Mouse (Mus musculus): ENCODE results near the gene Ranbp2.
"Not testable (repeated sequence)": the region's sequence is repeated elsewhere in the genome, so short reads cannot be mapped to it uniquely, and the experiment has no call there.

Ranbp2 gene

DNA sequence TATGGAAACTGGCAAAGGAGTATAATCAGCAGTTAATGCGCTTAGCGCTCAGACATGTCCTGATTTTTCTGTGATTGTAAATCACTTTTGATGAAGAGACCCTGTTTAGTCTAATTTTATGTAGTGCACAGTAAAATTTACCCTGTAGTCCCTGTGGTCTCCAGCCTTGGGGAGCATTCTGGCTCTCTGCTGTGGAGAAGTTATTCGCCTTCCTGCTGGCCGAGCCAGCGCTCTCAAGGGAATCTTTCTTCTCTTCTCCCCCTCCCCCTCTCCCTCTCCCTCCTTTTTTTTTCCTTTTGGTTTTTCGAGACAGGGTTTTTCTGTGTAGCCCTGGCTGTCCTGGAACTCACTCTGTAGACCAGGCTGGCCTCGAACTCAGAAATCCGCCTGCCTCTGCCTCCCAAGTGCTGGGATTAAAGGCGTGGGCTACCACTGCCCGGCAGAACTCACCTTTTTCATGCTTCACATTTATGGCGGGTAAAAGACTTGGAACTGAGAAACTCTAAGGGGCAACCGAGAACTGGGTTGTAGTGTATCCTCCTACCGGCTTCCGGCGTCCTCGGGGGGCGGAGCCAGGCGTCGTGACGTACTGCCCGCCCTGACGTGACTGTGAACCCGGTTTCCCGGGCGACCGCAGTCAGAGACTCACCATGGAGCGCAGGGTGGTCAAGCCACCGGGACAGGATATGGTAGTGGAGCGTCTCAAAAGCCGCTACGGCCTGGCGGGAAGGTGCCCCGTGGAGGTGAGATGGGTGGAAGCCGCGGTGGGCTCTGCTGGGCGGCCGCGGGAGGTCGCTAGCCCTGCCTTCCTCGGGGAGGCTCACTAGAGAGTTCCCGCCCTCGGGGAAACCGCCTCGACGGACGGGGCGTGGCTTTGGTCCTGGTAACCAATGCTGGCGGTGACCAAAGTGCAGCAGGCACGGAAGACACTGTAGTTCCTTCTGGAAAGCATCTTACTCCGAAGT is 50.9 kb downstream of the Ranbp2 start, which contains the start of gene Ccdc138:
Gene Ccdc138, plus strand, starts transcription at position 629 of the 965 bp plus-strand sequence.
- peak; percentile 88 for DNase-seq (ENCODE audit: low spot score)

DNA sequence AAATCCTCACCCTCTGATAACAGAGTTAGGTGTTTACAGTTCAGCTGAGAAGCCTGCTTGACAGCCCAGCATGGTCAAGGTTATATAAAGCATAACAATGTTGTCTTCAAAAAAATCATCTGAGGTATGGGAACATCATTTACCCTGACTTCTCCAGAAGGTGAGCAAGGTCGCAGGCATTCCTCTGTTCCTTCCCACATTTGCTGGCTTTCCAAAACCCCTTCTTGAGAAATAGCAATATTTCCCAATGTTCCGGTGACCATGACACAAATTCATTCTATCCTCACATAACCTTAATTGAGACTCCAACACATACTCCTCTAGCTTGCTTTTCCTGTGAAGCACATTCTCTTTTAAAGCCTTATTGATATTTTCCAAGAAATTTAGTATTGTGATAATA is 51.8 kb downstream of the Ranbp2 start:
- DNase-seq (ENCODE audit: low spot score), result no peak

DNA sequence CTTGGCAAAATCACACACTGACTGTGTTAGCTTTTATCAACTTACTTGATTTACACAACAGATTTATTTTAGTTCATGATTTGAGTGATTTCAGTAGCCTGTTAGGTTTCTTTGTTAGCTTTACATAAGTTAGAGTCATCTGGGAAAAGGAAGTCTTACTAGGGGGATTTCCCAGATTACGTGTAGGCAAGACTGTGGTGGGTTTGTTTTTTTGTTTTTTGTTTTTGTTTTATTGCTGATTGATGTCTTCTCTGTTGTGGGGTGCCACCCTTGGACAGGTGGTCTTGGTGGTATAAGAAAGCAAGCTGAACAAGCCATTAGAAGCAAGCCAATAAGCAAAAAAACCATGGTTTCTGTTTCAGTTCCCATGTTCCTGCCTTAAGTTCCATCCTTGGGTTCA is 82.6 kb downstream of the Ranbp2 start:
- no peak for DNase-seq (ENCODE audit: low spot score)

DNA sequence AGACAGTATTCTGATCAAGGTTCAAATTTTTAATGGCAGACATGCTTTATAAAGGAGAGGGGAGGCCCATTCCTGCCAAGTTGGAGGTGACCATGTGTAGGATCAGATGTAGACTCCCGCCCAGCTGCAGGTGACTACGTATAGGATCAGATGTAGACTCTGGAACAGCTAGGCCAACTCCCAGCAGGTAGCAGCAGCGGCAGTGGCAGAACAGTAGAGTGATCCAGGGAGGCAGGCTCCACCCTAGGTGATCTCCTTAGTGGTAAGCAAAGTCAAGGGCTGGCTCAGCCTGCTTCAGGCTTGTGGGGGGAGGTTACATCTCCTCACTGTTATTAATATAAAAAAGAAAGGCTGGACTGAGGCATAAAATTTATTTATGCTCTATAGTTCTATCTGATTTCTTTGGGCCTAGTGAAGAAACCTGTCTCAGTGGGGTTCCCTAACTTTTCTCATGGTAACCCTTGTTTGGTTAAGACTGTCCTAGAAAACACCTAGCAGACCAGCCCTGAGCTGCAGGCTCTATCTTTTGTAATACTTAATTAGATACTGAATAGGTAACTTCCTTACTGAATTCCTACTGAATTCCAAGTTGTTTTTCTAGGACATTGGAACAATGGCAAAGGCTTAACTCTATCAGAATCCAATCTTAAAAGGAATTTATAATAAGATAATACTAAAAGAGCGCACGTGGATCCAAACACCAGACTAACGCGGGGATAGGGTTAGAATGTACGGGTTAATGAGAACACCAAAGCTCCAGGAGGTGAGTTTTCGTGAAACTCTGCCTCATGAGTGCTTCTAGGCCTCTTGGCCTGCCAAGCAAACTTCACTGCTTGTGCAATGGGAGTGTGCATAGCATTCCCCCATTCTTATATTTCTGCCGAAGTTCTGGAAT is 84.4 kb downstream of the Ranbp2 start:
- no peak for DNase-seq (ENCODE audit: low spot score)

DNA sequence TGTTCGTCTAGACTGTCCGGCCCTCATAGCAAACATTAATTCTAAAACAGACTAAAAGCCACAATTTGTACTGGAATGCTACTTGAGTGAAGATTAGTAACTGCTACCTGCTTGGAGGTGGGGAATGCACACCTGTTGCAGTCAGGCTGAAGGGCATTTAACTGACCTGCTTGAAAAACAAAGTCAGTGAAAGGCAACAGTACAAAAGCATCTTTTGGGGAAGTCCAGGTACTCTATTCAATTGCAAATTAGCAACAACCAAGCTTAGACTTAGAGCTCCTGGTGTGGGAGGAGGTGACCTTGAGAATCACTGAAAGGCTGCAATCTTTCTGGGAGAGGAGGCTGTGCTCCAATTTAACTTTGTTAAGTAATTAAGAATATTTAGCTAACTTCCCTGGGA is 85.5 kb downstream of the Ranbp2 start:
- no peak for DNase-seq (ENCODE audit: low spot score)

DNA sequence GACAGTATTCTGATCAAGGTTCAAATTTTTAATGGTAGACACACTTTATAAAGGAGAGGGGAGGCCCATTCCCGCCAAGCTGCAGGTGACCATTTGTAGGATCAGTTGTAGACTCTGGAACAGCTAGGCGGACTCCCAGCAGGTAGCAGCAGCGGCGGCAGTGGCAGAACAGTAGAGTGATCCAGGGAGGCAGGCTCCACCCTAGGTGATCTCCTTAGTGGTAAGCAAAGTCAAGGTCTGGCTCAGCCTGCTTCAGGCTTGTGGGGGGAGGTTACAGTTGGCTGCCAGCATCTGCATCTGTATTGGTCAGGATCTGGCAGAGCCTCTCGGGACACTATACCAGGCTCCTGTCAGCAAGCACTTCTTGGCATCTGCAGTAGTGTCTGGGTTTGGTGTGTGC is 89.6 kb downstream of the Ranbp2 start:
- DNase-seq (ENCODE audit: low spot score), result not testable (repeated sequence)

DNA sequence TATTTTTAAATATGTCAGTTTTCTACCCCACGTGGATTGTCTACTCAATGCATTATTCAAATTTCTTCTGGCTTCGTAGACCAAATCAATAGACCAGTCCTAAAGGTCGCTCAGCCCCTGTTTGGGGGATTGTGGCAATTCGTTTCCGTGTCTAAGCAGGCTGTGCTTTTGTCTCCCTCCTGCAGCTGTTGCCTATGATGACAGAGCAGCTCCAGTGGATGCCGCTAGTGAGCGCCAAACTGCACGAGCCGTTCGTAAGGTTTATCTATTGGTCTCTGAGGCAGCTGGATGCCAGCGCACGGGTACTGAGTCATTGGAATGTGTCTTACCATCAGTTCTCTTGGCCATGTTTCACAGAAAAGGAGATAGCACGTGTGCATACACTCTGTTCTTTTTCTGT is 93.9 kb downstream of the Ranbp2 start:
- DNase-seq (ENCODE audit: low spot score), result no peak
